Mouse (Mus musculus): Measurements from ENCODE around the gene Gm49345. TPM values are rescaled to one million over a fixed set of nuclear protein-coding genes. Genes with fewer than 3 reads are reported as not detected.

The Gm49345 gene
- 0.70 TPM in 1 of 2 replicates, not detected in the other for polyA plus RNA-seq (2015; fragmentation: Nextera tagmentation; extraction: Ambion mirVana)

GRCm38 (mm10) chr13:67637294-67638007 is at the start of gene Gm49345, which contains the start of gene Zfp729a:
TSS of gene Gm49345 (minus strand) at chr13:67637769.
TSS of gene Zfp729a (minus strand) at chr13:67637791.

GRCm38 (mm10) chr13:67686971-67687370 is 49.4 kb upstream of the Gm49345 start, which contains the start of gene Zfp738:
TSS of gene Zfp738 (minus strand) at chr13:67687071.

GRCm38 (mm10) chr13:67609066-67609876 is 28.3 kb downstream of the Gm49345 start, which contains the start of gene Zfp729b:
TSS of gene Zfp729b (minus strand) at chr13:67609707.

GRCm38 (mm10) chr13:67553730-67554129 is 83.8 kb downstream of the Gm49345 start, which contains the start of gene Zfp748:
TSS of gene Zfp748 (minus strand) at chr13:67553830.

Other genes starting within 250 kb of the Gm49345 start
- gene Zfp429, start 237.9 kb downstream of the Gm49345 start, polyA plus RNA-seq (2015; fragmentation: Nextera tagmentation; extraction: Ambion mirVana): 3.5 and 3.6 TPM in 2 replicates
- gene Zfp459, start 216.4 kb downstream of the Gm49345 start, polyA plus RNA-seq (2015; fragmentation: Nextera tagmentation; extraction: Ambion mirVana): 0.48 and 1.3 TPM in 2 replicates
- gene Zfp874a, start 186.1 kb downstream of the Gm49345 start, polyA plus RNA-seq (2015; fragmentation: Nextera tagmentation; extraction: Ambion mirVana): 4.8 and 5.0 TPM in 2 replicates
- 1.7 and 1.9 TPM in 2 replicates for gene Zfp874b, start 153.5 kb downstream of the Gm49345 start, polyA plus RNA-seq (2015; fragmentation: Nextera tagmentation; extraction: Ambion mirVana)
- 5.0 and 5.2 TPM in 2 replicates for gene Zfp58, start 137.2 kb downstream of the Gm49345 start, polyA plus RNA-seq (2015; fragmentation: Nextera tagmentation; extraction: Ambion mirVana)
- not detected in 2 replicates for gene Gm26965, start 111.6 kb downstream of the Gm49345 start, polyA plus RNA-seq (2015; fragmentation: Nextera tagmentation; extraction: Ambion mirVana)
- 26.4 and 29.8 TPM in 2 replicates for gene Zfp87, start 111.6 kb downstream of the Gm49345 start, polyA plus RNA-seq (2015; fragmentation: Nextera tagmentation; extraction: Ambion mirVana)
- gene Zfp748, start 83.9 kb downstream of the Gm49345 start, polyA plus RNA-seq (2015; fragmentation: Nextera tagmentation; extraction: Ambion mirVana): 4.0 and 5.1 TPM in 2 replicates
- 1.7 and 1.9 TPM in 2 replicates for gene Zfp729b, start 28.1 kb downstream of the Gm49345 start, polyA plus RNA-seq (2015; fragmentation: Nextera tagmentation; extraction: Ambion mirVana)
- gene Zfp729a, start within 50 bp of the Gm49345 start, polyA plus RNA-seq (2015; fragmentation: Nextera tagmentation; extraction: Ambion mirVana): 1.1 and 1.5 TPM in 2 replicates
- 5.9 and 6.5 TPM in 2 replicates for gene Zfp738, start 49.3 kb upstream of the Gm49345 start, polyA plus RNA-seq (2015; fragmentation: Nextera tagmentation; extraction: Ambion mirVana)
- 2.1 and 2.9 TPM in 2 replicates for gene Zfp65, start 91.4 kb upstream of the Gm49345 start, polyA plus RNA-seq (2015; fragmentation: Nextera tagmentation; extraction: Ambion mirVana)
- gene Zfp85, start 117.5 kb upstream of the Gm49345 start, polyA plus RNA-seq (2015; fragmentation: Nextera tagmentation; extraction: Ambion mirVana): 2.0 and 2.3 TPM in 2 replicates
- gene Zfp493, start 141.9 kb upstream of the Gm49345 start, polyA plus RNA-seq (2015; fragmentation: Nextera tagmentation; extraction: Ambion mirVana): 0.45 and 0.72 TPM in 2 replicates
- gene Zfp273, start 176.0 kb upstream of the Gm49345 start, polyA plus RNA-seq (2015; fragmentation: Nextera tagmentation; extraction: Ambion mirVana): 2.0 and 2.8 TPM in 2 replicates
- gene Gm10037, start 193.3 kb upstream of the Gm49345 start, polyA plus RNA-seq (2015; fragmentation: Nextera tagmentation; extraction: Ambion mirVana): 0.71 and 1.5 TPM in 2 replicates
- not detected in 2 replicates for gene BC048507, start 225.6 kb upstream of the Gm49345 start, polyA plus RNA-seq (2015; fragmentation: Nextera tagmentation; extraction: Ambion mirVana)